Mouse (Mus musculus): ENCODE measurements around the gene Alkbh8. TPM values are rescaled to one million over a fixed set of nuclear protein-coding genes. Genes with fewer than 3 reads are reported as not detected.
A peak's percentile ranks its signal among the peaks of the same experiment; 100 is the strongest.
"Not testable (repeated sequence)": the region's sequence is repeated elsewhere in the genome, so short reads cannot be mapped to it uniquely, and the experiment has no call there.

Alkbh8 gene
- 27.1 and 34.6 TPM in 2 replicates for polyA plus RNA-seq (2016; fragmentation: Nextera tagmentation; extraction: Ambion mirVana)

DNA sequence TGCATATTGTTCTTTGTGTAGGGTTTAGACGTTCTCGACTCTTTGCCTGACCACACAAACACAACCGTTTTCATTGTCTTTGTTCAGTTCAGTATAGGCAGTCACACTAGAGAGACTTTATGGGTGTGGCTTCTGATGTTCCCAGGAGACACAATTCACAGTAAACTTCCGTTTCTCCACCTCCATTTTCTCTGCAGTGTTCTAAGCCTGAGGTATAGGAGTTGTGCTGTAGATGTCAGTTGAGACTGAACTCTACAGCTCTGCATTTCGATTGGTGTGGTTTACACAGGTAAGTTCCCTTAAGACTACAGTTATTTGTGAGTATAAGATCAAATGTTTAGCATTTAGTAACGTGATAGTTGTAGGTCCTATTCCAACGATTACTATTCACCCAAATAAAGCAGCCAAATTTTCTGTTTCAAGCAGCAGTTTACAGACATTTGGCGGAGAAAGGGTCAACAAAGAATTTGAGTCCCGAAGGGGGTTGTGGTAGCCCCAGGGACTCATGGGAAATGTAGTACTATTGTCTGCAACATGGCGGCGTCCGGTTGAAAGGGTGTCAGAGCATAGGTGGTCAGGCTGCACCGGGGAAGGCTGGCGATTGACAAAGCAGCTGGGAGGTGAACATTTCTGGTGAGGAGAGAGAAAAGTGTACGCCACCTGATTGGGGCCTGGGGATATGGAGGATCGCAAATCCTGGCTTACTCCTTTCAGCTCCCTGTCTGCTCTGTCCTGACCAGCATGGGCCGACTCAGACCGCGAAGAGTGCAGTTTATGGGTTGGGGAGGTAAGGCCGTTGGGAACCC lies at the start of gene Alkbh8:
Alkbh8 (plus strand) TSS at position 179 of the 806 bp plus-strand sequence.
- no peaks in the 10 kb centered on the region for H3K9me3 ChIP-seq (replicated peaks)
- H3K36me3 ChIP-seq: peaks cover 18% of the 10 kb centered on the region
- WGBS: 11% methylated on average over 20 of the region's 20 CpGs

DNA sequence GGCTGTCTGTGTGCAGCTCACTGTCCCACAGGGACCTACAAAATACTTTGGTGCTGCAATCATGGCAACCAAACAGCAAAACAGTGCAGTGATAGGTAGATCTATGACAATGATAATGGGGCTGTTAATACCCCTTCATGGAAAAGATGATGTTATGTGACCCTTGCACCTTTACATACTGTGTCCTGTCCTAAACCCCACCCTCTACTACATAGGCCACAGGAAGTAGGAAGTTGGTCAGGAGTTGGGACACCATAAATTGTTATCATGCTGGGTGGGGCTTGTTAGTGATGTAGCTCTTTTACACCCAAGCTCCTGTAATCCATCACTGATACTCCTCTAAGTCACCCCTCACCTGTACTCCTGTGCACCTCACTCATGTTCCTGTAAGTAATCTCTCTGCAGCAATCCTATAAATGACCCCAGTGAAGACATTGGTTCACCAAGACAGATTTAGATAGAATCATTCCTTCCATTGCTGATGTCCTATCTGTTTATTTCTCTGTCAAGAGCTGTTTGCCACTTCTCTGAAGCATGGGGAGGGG lies 25.6 kb upstream of the Alkbh8 start:
- no peaks in the 10 kb centered on the region for H3K4me1 ChIP-seq
- no peaks in the 10 kb centered on the region for H3K36me3 ChIP-seq
- no peak overlapping the region for H3K27ac ChIP-seq
- no peaks in the 10 kb centered on the region for H3K27me3 ChIP-seq (ENCODE audit: low read depth, poor library complexity, severe bottlenecking)
- no peak overlapping the region for H3K4me3 ChIP-seq
- peaks cover 8% of the 10 kb centered on the region; the same call in 1 of the 2 replicates for H3K9me3 ChIP-seq (replicated peaks)
- DNase-seq (ENCODE audit: low spot score): no peak

More for the DNA sequence above, at the start of gene Alkbh8:
- H3K4me3 ChIP-seq: peak within 1 kb of the TSS; percentile 66
- peak; percentile 77 for DNase-seq (ENCODE audit: low spot score)
- peak within 1 kb of the TSS; percentile 88 for H3K27ac ChIP-seq
- H3K4me1 ChIP-seq: 0 out of 2 replicates have a peak, but pooled peaks cover 6% of the 10 kb centered on the region
- no peaks in the 10 kb centered on the region for H3K27me3 ChIP-seq (ENCODE audit: low read depth, poor library complexity, severe bottlenecking)

DNA sequence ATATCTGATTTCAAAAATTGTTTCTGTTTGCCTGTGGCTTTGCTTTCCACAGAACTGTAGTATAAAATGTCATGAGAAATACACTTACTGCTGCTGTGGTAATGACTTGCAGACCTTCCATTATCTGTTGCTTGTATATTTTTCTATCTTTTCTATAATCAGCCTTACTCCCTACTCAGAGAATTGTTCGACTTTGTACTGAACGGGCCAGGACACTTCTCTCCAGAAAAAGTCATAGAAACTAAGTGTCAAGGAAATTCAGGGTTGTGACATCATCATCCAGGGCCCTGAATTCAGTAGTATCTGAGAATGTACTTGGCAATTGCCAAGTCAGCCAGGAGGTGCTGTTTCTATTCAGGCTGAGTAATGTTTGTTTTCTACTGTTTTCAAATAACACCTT lies 24.9 kb upstream of the Alkbh8 start:
- no peak overlapping the region for H3K4me3 ChIP-seq
- peaks cover 8% of the 10 kb centered on the region; the same call in 1 of the 2 replicates for H3K9me3 ChIP-seq (replicated peaks)
- no peaks in the 10 kb centered on the region for H3K36me3 ChIP-seq
- DNase-seq (ENCODE audit: low spot score): no peak
- H3K27me3 ChIP-seq (ENCODE audit: low read depth, poor library complexity, severe bottlenecking): no peaks in the 10 kb centered on the region
- no peaks in the 10 kb centered on the region for H3K4me1 ChIP-seq
- WGBS: 90% methylated on average over 2 of the region's 2 CpGs
- H3K27ac ChIP-seq: no peak overlapping the region

DNA sequence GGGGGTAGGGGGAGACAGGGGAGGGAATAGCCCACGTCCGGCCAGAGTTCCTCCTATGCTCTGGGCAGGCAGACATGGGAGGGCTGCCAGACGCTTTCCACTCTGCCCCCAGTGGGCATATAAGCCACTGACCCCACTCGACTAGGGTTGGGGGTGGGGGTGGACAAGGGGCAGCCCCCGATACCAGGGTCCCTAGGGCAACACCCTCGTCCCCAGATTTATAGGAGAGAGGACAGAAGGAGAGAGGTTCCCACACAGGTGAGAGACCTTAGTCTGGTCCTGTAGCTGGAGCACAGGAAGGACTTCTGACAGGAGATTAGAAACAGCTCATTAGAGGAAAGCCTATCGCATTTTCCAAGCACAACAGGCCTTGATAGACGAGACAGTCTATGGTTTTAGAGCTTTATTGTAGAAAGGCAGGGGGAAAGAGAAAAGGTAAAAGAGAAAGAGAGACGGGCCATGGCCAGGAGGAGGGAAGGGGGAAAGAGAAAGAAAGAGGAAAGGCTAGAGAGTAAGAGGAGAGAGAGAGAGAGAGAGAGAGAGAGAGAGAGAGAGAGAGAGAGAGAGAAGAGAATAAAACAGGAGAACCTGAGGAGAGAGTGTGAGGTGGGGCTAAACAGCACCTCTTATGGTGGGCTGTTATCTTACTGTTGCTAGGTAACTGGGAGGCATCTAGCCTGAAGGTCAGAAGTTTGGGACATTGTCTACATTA lies 7.4 kb upstream of the Alkbh8 start:
- not testable (repeated sequence) for H3K4me1 ChIP-seq; DNase-seq (ENCODE audit: low spot score); H3K36me3 ChIP-seq; H3K4me3 ChIP-seq; H3K27ac ChIP-seq; H3K27me3 ChIP-seq (ENCODE audit: low read depth, poor library complexity, severe bottlenecking); H3K9me3 ChIP-seq (replicated peaks)
- 58% methylated on average over 9 of the region's 9 CpGs for WGBS

DNA sequence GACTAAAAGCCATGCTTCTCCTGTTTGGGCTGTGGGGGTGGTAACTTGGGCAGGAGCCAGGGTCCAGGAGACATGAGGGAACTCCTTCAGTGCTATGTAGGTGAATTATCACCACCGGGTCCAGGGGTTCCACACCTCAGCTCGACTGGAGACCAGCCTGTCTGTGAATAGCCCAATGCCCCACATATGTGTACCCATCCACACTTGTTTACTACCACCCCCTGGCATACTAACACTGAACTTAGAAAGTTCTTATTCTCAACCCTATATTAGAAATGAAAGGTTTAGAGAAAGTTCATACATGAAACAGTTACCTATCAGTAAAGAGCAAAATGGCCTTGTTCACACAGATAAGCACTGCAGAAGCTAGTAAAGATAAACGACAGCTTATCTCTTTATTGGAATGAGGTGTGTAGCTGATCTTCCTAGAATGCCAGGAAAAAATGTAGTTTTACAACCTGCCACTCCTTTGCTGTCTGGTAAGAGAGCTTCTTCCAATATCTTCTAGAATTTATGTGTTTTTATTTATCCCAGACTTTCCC lies 6.8 kb upstream of the Alkbh8 start:
- 71% methylated on average over 3 of the region's 3 CpGs for WGBS
- DNase-seq (ENCODE audit: low spot score): no peak
- no peaks in the 10 kb centered on the region for H3K36me3 ChIP-seq

DNA sequence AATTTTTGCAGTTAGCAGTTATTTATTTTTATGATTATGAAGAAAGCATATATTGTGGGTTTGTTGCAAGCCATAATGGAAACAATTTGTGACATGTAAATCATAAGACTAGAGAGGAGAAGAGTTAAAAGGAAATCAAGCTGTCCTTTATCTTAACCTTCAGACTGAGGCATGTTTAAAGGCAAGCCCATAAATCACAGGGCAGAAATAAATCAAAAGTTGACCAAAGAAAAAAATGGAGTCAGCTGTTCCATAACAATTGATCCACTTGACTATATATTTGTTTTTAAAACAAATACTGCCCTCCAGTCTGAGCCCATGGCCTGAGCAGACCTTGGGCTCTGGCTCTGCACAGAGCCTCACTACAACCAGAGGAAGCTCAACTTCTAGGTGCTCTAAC lies 4.6 kb upstream of the Alkbh8 start:
- H3K4me1 ChIP-seq: no peaks in the 10 kb centered on the region
- no peak overlapping the region for H3K27ac ChIP-seq
- no peaks in the 10 kb centered on the region for H3K36me3 ChIP-seq
- H3K27me3 ChIP-seq (ENCODE audit: low read depth, poor library complexity, severe bottlenecking): no peaks in the 10 kb centered on the region
- no peak overlapping the region for H3K4me3 ChIP-seq
- no peak for DNase-seq (ENCODE audit: low spot score)
- H3K9me3 ChIP-seq (replicated peaks): no peaks in the 10 kb centered on the region

More for the DNA sequence above, 6.8 kb upstream of the Alkbh8 start:
- H3K27ac ChIP-seq: no peak overlapping the region
- H3K9me3 ChIP-seq (replicated peaks): no peaks in the 10 kb centered on the region
- H3K4me1 ChIP-seq: no peaks in the 10 kb centered on the region
- no peak overlapping the region for H3K4me3 ChIP-seq
- H3K27me3 ChIP-seq (ENCODE audit: low read depth, poor library complexity, severe bottlenecking): no peaks in the 10 kb centered on the region

DNA sequence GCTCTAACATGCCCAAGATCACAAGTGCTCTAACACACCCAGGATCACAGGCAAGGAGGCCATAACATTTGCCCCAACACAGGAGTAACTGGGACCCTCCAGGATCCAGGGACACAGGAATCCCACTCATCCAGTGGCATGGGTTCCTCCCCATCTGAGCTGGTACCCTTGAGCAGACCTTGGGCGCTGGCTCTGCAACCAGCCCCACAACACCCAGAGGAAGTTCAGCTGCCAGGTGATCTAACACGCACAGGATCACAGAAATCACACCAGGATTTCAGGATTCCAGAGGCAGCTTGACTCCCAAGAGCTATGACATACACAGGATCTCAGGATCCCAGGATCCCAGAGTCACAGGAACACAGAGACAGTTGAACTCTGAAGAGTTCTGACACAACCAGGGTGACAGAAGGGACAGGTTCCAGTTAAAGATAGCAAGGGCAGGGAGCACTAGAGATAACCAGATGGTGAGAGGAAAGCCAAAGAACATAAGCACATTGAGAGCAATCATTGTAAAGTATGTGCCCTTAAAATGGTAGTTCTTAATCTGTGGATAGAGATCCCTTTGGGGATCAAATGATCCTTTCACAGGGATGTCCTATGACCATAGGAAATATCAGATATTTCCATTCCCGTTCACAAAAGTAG lies 4.1 kb upstream of the Alkbh8 start:
- WGBS: 80% methylated on average over 3 of the region's 3 CpGs
- no peaks in the 10 kb centered on the region for H3K36me3 ChIP-seq
- no peak for DNase-seq (ENCODE audit: low spot score)
- H3K4me1 ChIP-seq: no peaks in the 10 kb centered on the region
- H3K9me3 ChIP-seq (replicated peaks): no peaks in the 10 kb centered on the region
- no peak overlapping the region for H3K27ac ChIP-seq
- no peaks in the 10 kb centered on the region for H3K27me3 ChIP-seq (ENCODE audit: low read depth, poor library complexity, severe bottlenecking)
- H3K4me3 ChIP-seq: no peak overlapping the region

DNA sequence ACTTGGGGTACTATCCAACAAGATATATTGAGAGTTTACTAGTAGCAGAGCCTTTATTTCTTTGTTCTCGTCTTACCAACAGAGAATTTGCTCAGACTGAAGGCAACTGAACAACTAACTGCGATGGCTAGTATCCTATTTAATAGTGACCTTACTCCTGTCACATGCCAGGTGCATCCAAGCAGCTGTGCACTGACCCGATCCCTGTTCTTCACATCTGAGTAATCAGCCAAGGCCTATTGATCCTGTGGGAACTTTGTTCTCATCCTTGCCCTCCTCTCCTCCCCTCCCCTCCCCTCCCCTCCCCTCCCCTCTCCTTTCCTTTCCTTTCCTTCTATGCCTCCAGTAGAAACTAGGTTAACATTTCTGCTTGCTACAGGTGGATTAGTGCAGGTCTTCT lies 1.7 kb downstream of the Alkbh8 start:
- H3K4me3 ChIP-seq: peak overlapping the region; percentile 66
- H3K36me3 ChIP-seq: peaks cover 30% of the 10 kb centered on the region
- 91% methylated on average over 3 of the region's 3 CpGs for WGBS
- no peak for DNase-seq (ENCODE audit: low spot score)
- no peaks in the 10 kb centered on the region for H3K27me3 ChIP-seq (ENCODE audit: low read depth, poor library complexity, severe bottlenecking)
- no peaks in the 10 kb centered on the region for H3K9me3 ChIP-seq (replicated peaks)
- H3K27ac ChIP-seq: no peak overlapping the region
- H3K4me1 ChIP-seq: 0 out of 2 replicates have a peak, but pooled peaks cover 6% of the 10 kb centered on the region

DNA sequence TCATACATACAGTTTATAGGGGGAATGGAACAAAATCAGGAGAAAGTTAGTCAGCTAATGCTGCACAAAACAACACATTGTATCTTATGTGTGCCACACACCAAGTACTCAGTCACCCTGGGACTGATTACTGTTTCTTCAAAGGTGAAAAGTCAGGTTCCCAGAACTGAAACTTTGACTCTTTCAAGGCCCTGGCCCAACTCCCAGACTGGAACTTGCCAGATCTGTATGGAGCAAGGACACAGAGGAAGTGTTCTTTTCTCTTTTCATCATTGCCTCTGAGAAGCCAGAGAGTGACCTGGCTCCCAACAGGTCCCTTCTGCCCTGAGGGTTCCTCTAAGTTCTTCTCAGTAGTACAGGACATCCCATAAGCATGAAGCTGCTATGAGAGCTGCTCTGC lies 10.2 kb downstream of the Alkbh8 start:
- H3K4me1 ChIP-seq: no peaks in the 10 kb centered on the region
- no peak for DNase-seq (ENCODE audit: low spot score)
- no peak overlapping the region for H3K27ac ChIP-seq
- no peaks in the 10 kb centered on the region for H3K9me3 ChIP-seq (replicated peaks)
- H3K4me3 ChIP-seq: no peak overlapping the region
- H3K27me3 ChIP-seq (ENCODE audit: low read depth, poor library complexity, severe bottlenecking): no peaks in the 10 kb centered on the region
- H3K36me3 ChIP-seq: peaks cover 83% of the 10 kb centered on the region

DNA sequence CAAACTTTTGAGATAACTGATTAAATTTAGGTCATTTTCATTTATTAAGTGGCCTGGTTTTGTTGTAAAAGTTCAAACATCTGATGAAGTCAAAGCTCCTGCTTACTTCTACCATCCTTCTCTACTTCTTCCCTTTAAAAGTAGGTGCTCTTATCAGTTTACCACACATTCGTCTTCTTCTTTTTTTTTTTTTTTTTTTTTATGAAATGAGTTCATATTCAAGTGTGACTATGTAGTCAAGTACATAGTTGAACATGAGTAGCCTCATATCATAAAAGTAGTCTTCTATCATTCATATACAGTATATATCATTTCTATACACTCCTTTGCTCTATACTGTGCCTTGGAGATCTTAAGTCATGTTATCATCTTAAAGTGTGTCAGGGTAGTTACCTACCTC lies 11.0 kb downstream of the Alkbh8 start:
- no peak for DNase-seq (ENCODE audit: low spot score)
- 100% methylated on average over 1 of the region's 1 CpGs for WGBS
- Histone ChIP-seq H3K27ac (no peak overlapping the region), H3K4me1 (no peaks in the 10 kb centered on the region), H3K4me3 (no peak overlapping the region), H3K27me3 (ENCODE audit: low read depth, poor library complexity, severe bottlenecking) (no peaks in the 10 kb centered on the region), H3K36me3 (peaks cover 83% of the 10 kb centered on the region), H3K9me3 (replicated peaks) (no peaks in the 10 kb centered on the region)

DNA sequence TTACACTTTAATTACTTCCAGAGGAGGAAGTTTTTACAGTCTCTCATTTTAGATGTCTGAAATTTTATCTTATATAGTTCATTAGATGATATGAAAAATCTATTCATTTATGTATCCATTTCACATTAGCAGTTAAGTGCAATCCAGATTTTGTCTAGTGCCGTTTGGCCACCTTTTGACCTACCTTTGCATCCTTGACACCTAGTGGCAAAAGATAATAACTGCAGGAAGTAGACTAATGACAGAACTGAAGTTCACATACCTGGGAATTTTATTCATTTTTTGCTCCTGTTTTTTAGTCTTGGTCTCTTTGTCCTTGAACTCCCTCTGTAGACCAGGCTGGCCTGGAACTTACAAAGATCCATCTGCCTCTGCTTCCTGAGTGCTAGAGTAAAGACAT lies 15.1 kb downstream of the Alkbh8 start:
- 88% methylated on average over 1 of the region's 1 CpGs for WGBS
- peaks cover 71% of the 10 kb centered on the region for H3K36me3 ChIP-seq

DNA sequence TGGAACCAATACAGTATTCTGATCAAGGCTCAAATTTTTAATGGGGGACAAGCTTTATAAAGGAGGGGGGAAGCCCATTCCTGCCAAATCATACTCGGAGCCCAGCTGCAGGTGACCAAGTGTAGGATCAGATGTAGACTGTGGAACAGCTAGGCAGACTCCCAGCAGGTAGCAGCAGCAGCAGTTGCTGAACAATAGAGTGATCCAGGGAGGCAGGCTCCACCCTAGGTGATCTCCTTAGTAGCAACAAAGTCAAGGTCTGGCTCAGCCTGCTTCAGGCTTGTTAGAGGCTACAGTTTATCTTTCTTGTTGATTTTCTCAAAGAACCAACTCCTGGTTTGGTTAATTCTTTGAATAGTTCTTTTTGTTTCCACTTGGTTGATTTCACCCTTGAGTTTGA lies 41.4 kb downstream of the Alkbh8 start:
- 44% methylated on average over 1 of the region's 1 CpGs for WGBS
- H3K36me3 ChIP-seq: peaks cover 38% of the 10 kb centered on the region
- not testable (repeated sequence) for H3K27ac ChIP-seq; H3K4me3 ChIP-seq; DNase-seq (ENCODE audit: low spot score); H3K27me3 ChIP-seq (ENCODE audit: low read depth, poor library complexity, severe bottlenecking); H3K4me1 ChIP-seq; H3K9me3 ChIP-seq (replicated peaks)

More for the DNA sequence above, 15.1 kb downstream of the Alkbh8 start:
- Histone ChIP-seq H3K4me3 (no peak overlapping the region), H3K27me3 (ENCODE audit: low read depth, poor library complexity, severe bottlenecking) (no peaks in the 10 kb centered on the region), H3K4me1 (no peaks in the 10 kb centered on the region), H3K9me3 (replicated peaks) (no peaks in the 10 kb centered on the region), H3K27ac (no peak overlapping the region)
- no peak for DNase-seq (ENCODE audit: low spot score)
